Mouse (Mus musculus) cortical plate, adult 2 months (tissue): ENCODE data around the gene Oxct1.

Experiments used
- CTCF ChIP-seq: fragments of 200-500 bp; IDR thresholded peaks from 2 replicates; pipeline ENCODE4 v1.5.1; 2011; ENCODE audit warnings: mild to moderate bottlenecking, control low read depth, low read length; ENCODE audit not compliant: insufficient read depth; ENCODE audit errors: extremely low read depth
- POLR2A ChIP-seq: fragments of 200-500 bp; IDR thresholded peaks from 2 replicates; pipeline ENCODE4 v1.6.1; 2011; ENCODE audit warnings: mild to moderate bottlenecking, low read length, control low read depth; ENCODE audit not compliant: insufficient read depth; ENCODE audit errors: extremely low read depth

- TF ChIP-seq CTCF (no peak), POLR2A (no peak)
Measured at GRCm38 (mm10) chr15:3994852-3995447, 31.2 kb upstream of the Oxct1 start.
